ENCODE assay signal across 8 mouse cellular contexts in the genomic region with DNA sequence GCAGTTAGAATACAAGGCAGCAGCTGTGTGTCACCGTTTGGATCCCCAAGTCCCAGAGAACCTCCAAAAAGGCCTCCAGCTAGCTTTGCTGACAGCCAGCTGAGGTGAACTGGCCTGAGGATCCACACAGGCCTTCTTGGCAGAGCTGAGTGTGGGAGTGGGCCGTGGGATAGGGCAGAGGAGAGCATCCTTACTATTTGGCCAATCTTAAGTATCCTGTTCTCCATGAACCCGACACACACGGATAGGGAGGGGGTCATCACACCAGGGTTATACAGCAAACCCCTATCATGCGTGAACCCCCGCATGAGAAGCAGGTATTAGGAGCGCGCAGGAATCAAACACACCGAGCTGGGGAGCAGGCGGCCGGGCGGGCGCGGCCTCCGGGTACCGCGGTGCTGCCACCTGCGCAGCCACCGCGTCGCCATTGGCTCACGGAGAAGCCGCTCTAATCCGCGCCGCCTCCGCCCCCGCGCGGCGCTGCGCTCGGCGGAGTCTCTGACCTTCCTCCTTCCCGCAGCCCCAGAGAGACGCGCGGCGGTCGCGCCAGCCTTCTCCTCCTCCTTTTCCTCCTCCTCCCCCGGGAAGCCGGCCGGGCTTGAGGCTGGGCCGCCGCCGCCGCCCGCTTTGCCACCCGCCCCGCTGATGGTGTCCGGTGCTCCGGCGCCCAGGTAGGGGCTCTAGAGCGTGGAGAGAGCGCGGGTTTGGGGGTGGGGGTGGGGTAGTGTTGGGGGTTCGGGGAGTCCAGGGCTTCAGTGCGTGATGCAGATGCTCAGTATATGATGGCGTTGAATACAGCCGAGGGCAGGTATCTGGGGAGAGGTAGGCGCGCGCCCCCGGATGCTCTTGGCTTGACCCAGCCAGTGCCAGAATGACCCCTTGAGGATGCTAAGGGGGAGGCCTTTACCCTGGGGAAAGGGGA. TPM values are rescaled to one million over a fixed set of nuclear protein-coding genes. Genes with fewer than 3 reads are reported as not detected.
DNase-seq lines count a peak whose midpoint lies in the region; ATAC-seq and TF ChIP-seq lines count a peak whose summit lies in the region.

TSS of gene Pacsin1 (plus strand) at position 421 of the 922 bp plus-strand sequence.

- DNase-seq in A20 (ENCODE audit: low read depth, low spot score) (peak; percentile 78), ES-E14 (ENCODE audit: low read depth, low spot score) (no peak)
- DNase-seq in heart, postnatal 14 days = peak; percentile 25 to 33
- peak; percentile 68 for DNase-seq in left cerebral cortex, adult 11 months (ENCODE audit: low spot score)
- peak; percentile 62 for DNase-seq in mesoderm, embryonic 11.5 days (ENCODE audit: low read depth, low spot score)
- peak; percentile 53 to 64 for DNase-seq in spleen, adult 18-20 months
- no peak for DNase-seq in ovary, postnatal 14 days (ENCODE audit: low spot score)

- 0 out of 2 replicates have a peak, but pooled peaks have one; percentile 31 for ATAC-seq in common myeloid progenitor, adult 5-6 weeks (replicated peaks; ENCODE audit: low read depth, poor library complexity, severe bottlenecking)

- peak within 1 kb of the TSS; percentile 68 to 72 for H3K4me3 ChIP-seq in ES-E14 (ENCODE audit: insufficient read depth in 1 of 2, low read depth in 1 of 2, low read length in 2 of 2, poor library complexity in 1 of 2, severe bottlenecking in 1 of 2)

- H3K27ac ChIP-seq in ES-E14 (ENCODE audit: insufficient read depth, low read depth, low read length, poor library complexity, severe bottlenecking) = no peak within 1 kb of the TSS

- no peaks in the 10 kb centered on the region for H3K9me3 ChIP-seq in ES-E14 (ENCODE audit: control insufficient read depth, insufficient read depth, low read depth, low read length)

- intact Hi-C loops in heart, postnatal 14 days (cut with DNase I) = no loop called here

- H3K36me3 ChIP-seq in ES-E14 (ENCODE audit: control insufficient read depth, insufficient read depth, low read length, poor library complexity, severe bottlenecking) = no peaks in the 10 kb centered on the region

- H3K4me1 ChIP-seq in ES-E14 (ENCODE audit: control insufficient read depth in 2 of 2, insufficient read depth in 2 of 2, low read length in 2 of 2, poor library complexity in 1 of 2) = peaks cover 1 to 15% of the 10 kb centered on the region in 2 experiments; a peak in 1 of 4 replicates

- H3K9ac ChIP-seq in ES-E14 (ENCODE audit: insufficient read depth, low read depth, low read length, poor library complexity, severe bottlenecking) = peak within 1 kb of the TSS; percentile 39

- in situ Hi-C loops in ES-E14 (cut with MboI; ENCODE audit: low sequenced_read_pairs in 2 of 2, unreplicated experiment in 2 of 2) = no loop called here

TF ChIP-seq in ES-E14, 5 proteins besides CTCF, POLR2A, EP300 and RAD21:
- TF ChIP-seq CHD2 (IDR thresholded peaks at IDR 0.05; ENCODE audit: low read depth, low read length) = no peak
- no peak for TF ChIP-seq ZNF384 (IDR thresholded peaks at IDR 0.05; ENCODE audit: low read depth, low read length)
- no peak for TF ChIP-seq HCFC1 (IDR thresholded peaks at IDR 0.05; ENCODE audit: borderline replicate concordance, insufficient read depth, low read length)
- TF ChIP-seq ZC3H11A (IDR thresholded peaks at IDR 0.05; ENCODE audit: borderline replicate concordance, low read depth, low read length) = no peak
- TF ChIP-seq MAFK (IDR thresholded peaks at IDR 0.05; ENCODE audit: insufficient read depth, low read depth, low read length) = no peak

RNA-seq across cellular contexts. Expression of gene Pacsin1, which starts in this region (rescaled TPM):
- total RNA-seq in ES-E14 (2012; rRNA removed) = 7.9 and 8.8 TPM in 2 replicates
- not detected in 2 replicates for total RNA-seq in common myeloid progenitor, adult 5-6 weeks (2017)
- total RNA-seq in heart, postnatal 14 days (2021) = under 1 TPM; 0.27 to 0.48 TPM

Comparison
In these comparisons a context has a peak if more than half of its experiments do, and no peak if none do; other contexts are left out.
1. Peak in ATAC-seq in common myeloid progenitor, adult 5-6 weeks; RNA of the gene not detected or under 1 TPM.
2. Peak in DNase-seq in heart, postnatal 14 days; RNA of the gene not detected or under 1 TPM.
3. DNase-seq: peak in A20 (single experiment), left cerebral cortex, adult 11 months (single experiment), mesoderm, embryonic 11.5 days (single experiment) and spleen, adult 18-20 months (2 of 2); none in ES-E14 (single experiment) and ovary, postnatal 14 days (single experiment).